Mouse (Mus musculus) common myeloid progenitor, adult 5-6 weeks (primary cell): ENCODE results near the gene Sos2. TPM values are rescaled to one million over a fixed set of nuclear protein-coding genes. Genes with fewer than 3 reads are reported as not detected.
"Not testable (repeated sequence)": the region's sequence is repeated elsewhere in the genome, so short reads cannot be mapped to it uniquely, and the experiment has no call there.

Experiments
- ATAC-seq: replicated peaks from 2 replicates; pipeline ENCODE4 v1.8.0; 2016; ENCODE audit warnings: low read depth, mild to moderate bottlenecking, moderate TSS enrichment, inconsistent platforms; ENCODE audit not compliant: poor library complexity, severe bottlenecking
- total RNA-seq: library from RNA; stranded (forward); fragments of 200-1000, 187-1606 nt; gene quantifications from 2 replicates; pipeline ENCODE4 v1.2.3, GENCODE M21; 2017

Sos2 gene
- total RNA-seq, 1 experiment from 2014 or later: 59.9 TPM

DNA sequence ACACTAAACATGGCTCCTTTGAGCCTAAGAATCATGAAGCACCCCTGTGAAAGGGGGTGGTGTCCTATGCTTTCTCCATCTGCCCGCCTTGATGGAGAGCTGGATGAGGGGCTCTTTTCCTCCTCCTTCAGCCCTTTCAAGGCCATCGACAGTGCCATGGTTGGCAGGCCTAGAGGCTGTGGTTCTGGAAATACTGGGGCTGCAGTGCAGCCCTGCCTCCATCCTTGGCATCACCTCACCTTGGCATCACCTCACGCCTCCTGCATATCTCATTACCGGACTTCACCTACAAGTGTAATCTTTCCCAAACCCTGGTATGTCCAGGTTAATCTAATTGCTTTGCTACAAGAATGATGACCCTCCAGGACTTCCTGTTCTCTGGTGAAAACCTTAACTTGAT lies 5.5 kb downstream of the Sos2 start:
- ATAC-seq: no peak

DNA sequence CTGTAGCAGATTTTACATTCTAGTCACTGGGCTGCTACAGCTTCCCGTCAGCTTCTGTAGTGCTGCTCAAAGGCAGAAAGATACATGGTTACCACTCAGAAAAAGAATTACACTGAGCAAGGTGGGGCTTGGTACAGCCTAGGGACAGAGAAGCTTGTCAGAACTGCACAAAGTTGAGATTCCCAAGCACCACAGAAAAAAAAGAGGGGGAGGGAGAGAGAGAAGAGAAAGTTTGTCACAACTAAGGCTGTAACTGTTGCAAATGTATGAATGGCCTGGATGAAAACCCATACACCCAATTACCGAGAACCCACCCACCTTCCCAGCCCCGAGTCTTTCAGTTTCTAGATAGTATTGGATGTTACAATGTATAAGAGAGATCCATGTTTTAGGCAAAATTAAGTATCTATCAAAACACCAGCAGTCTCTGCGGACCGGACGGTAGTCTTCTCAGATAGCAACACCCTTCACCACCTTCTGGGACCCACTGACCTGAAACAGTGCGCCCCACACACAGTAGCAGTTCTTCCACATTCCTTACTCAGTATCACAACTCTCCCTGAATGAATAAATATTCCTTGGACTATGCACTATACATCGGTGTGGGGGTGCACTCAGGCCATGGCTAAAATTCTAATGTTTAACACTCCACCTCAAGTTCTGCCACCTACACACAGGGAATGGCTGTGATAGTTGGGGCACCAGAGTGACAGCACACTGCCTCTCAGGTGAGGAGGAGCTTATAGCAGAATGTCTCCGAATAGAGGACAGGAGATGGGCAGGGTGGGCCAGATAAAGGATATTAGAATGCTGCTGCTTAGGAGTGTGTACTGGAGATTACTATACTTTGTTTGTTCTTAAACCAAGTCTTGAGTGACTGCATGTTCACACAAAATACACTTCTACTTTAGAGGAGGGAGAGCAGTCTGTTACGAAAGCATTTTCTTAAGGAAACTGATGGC lies 6.8 kb downstream of the Sos2 start:
- 0 out of 2 replicates have a peak, but pooled peaks have one; percentile 22 for ATAC-seq

DNA sequence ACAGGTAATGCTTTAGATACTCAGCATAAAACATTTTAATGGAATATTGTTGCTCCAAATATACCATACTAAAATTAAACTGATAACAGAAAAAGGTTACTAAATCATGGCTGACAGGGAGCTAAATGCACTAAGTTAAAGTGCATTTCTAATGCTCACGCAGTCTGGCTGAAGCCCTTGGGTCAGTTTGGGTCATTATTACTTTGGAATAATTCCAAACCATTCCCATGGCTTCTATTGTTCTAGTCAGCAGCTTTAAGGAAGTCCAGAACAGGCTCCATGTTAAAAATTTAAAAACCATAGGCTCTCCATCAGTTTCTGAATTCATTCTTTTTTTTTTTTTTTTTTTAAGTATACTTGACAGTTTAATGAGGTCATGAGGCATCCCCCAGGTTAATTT lies 7.5 kb downstream of the Sos2 start:
- no peak for ATAC-seq

- no peak for ATAC-seq
Measured at GRCm38 (mm10) chr12:69666721-69667120, 14.9 kb downstream of the Sos2 start.

DNA sequence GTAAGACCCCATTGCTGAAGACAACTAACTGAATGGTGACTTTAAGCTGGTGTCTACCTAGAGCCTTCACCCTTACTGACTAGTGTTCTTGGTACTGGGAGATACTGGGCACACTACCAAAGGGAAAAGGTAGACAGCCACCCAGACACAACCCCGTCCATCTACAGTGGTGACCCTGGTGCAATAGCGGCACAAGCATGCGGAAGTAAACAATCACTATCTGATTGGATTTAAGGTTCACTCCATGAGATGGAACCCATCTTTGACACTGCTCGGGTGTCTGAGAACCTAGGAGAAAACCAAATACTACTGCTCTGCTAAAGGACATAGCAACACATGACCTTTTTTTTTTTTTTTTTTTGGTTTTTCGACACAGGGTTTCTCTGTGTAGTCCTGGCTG lies 20.0 kb downstream of the Sos2 start:
- ATAC-seq: no peak

- ATAC-seq: peak; percentile 93
Measured at GRCm38 (mm10) chr12:69653973-69654372, 27.7 kb downstream of the Sos2 start.

DNA sequence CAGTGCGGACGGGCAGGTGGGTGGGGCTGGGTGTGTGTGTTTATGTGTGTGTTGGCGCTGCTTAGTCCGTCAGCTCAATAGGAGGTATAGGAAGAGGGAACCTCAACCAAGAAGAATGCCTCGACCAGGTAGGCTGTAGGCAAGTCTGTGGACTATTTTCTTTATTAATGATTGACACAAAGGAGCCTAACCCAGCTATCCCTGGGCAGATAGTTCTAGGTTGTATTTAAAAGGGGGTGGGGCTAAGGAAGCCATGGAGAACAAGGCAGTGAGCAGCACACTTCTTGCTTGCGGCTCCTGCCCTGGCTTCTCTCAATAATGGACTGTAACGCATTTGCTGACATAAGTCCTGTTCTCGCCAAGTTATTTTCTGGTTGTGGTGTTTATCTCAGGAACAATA lies 32.1 kb downstream of the Sos2 start:
- ATAC-seq: no peak

DNA sequence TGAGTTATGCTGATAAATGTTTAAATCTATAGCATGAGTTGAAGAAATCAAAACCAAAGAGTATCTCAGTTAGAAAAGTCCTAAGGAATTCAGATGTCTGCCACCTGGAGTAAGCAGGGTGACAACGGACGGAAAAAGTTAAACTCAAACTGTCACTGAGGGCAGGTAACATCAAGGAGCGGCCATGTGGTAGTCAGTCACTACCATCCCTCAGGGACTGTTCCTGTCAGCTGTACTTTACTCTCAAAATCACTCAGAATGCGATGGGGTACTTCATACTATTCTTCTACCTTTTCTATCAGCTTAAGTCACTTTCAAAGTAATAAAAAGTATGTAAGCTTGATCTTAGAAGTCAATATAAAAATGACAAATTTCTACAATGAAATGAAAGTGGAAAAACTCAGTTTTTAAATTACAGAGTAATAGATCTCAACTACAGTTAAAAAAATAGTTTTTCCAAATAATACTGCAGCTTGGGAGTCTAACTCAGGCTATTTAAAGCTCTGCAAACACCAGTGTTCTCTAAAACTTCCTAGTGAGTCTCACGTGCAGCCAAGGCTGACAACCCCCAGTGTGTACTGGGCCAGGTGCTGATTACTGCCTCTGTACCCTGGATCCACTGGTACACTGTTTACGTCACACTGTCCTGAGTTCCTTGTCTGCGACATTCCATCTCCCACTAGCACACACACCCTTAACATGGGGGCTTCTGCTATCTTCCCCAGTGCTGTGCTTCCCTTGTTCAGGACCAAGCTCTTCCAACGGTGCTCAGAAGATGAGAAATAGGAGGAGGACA lies 35.6 kb downstream of the Sos2 start:
- no peak for ATAC-seq

- ATAC-seq: no peak
Measured at GRCm38 (mm10) chr12:69644877-69645276, 36.8 kb downstream of the Sos2 start.

DNA sequence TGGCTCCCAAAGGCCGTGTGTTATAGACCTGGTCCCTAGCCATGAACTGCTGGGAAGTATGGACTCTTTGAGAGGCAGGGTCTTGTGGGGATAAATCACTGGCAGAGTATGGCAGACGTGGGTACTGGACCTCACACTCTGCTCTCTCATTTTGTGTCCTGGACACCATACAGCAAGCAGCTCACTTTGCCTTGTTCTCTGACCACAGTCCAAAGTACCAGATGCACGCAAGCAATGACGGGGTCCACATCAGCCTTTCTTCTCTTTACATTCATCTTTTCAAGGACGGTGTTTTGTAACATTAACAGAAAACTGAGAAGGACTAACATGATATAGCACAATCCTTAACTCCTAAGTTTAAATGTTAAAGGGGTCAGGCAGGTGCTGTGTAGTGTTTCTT lies 38.8 kb downstream of the Sos2 start:
- ATAC-seq: no peak

GRCm38 (mm10) chr12:69634761-69635160 lies 46.9 kb downstream of the Sos2 start:
- ATAC-seq: peak; percentile 87

DNA sequence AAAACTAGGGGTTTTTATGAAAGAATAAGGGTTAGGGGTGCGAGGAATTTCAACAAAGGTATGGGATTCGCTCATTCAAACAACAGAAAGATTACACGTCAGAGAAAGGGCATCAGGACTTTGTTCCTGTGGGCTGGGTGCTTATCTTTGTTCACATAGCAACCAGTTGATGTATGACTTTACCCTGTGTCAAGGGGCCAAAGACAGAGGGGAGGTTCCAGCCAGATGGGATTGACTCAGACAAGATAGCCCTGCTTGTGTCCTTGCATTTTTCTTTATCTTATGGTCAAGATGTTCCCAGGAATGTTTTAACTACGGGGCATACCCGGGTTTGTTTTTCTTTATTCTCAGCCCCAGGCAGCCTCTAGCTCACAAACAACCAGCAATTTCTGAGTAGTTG lies 63.1 kb downstream of the Sos2 start:
- not testable (repeated sequence) for ATAC-seq

GRCm38 (mm10) chr12:69604367-69604766 lies 77.3 kb downstream of the Sos2 start:
- ATAC-seq: no peak

- no peak for ATAC-seq
Measured at GRCm38 (mm10) chr12:69597446-69597845, 84.2 kb downstream of the Sos2 start.

DNA sequence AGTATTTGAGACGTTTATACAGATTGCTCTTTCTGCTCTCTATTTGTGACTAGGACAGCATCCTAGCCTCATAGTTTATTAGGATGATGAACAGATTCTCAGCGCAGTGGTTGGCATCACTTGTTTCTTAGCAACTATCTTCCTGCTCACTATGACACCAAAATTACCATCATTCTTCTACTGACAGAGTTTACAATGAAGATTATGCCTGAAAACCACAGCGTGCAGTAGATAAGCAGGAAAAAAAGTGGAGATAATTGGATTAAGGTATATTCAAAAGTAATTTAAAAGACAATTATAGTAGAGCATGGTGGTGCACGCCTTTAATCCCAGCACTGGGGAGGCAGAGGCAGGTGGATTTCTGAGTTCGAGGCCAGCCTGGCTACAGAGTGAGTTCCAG lies 88.5 kb downstream of the Sos2 start:
- 0 out of 2 replicates have a peak, but pooled peaks have one; percentile 15 for ATAC-seq

- ATAC-seq: no peak
Measured at GRCm38 (mm10) chr12:69583270-69583629, 98.4 kb downstream of the Sos2 start.

DNA sequence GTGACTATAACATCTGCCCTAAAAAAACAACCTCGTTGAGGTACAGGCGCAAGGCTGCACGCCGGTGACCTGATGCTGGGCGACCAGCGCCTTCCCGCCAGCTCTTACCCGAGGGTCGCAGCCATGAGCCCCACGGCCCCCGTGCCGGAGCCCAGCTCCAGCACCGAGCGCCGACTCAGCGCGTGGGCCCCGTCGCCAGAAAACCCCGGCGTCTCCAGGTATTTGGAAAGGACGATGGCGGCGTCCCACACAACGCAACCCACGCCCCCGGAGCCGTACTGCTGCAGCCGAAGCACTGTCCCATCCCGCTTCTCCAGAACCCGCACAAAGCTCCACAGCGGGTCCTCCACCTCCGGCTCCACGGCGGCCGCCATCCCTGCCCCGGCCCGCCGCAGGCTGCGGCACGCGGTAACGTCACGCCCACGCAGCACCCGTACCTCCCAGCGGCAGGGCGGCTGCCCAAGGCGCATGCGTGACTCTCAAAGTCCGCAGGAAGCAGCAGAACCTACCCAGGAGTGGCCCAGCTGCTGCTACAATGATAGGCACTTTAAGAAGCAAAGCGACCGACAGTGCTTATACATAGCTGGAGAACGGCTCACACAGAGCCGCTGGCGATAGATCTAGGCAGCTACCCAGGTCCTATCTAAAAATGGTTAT lies 98.9 kb downstream of the Sos2 start, which contains the start of gene Vcpkmt:
Vcpkmt (minus strand) TSS at position 416 of the 657 bp plus-strand sequence.
- peak; percentile 97 for ATAC-seq

- no peak for ATAC-seq
Measured at GRCm38 (mm10) chr12:69582216-69582612, 99.4 kb downstream of the Sos2 start.

DNA sequence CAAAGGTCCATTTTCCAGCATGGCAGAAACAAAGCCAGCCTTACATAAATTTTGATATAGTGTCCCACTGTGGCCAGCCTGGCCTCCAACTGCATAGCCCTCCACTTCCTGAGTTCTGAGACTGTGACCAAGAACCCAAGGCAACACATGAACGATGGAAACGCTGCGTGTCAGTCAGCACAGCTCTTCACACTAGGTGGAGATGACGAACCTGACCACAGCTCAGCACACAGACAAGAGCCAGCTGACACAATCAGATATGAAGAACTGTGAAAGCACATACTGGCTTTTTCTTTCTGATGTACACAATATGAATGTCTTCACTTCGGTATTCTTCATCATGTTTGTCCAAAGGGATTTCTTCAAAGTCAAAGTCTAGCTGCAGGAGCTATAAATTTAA lies 102.0 kb downstream of the Sos2 start:
- 0 out of 2 replicates have a peak, but pooled peaks have one; percentile 19 for ATAC-seq

GRCm38 (mm10) chr12:69576120-69576627 lies 105.5 kb downstream of the Sos2 start:
- ATAC-seq: no peak
